Mouse (Mus musculus) granulocyte monocyte progenitor cell, adult 5-6 weeks (primary cell): ENCODE measurements at regions not wholly inside any gene's neighbourhood (a gene's known extent, or its start where the extent isn't known, plus 50 kb on each side); places are given as distances from the start of the nearest gene placed in this dataset.

ENCODE experiments used
- ATAC-seq: replicated peaks from 2 replicates; pipeline ENCODE4 v1.8.0; 2016; ENCODE audit warnings: mild to moderate bottlenecking, moderate TSS enrichment, inconsistent platforms; ENCODE audit not compliant: poor library complexity, severe bottlenecking

GRCm38 (mm10) chr1:186182498-186183203, 65.5 kb upstream of the Lyplal1 start:
- ATAC-seq, result no peak

GRCm38 (mm10) chr1:186177019-186177418, 59.9 kb upstream of the Lyplal1 start:
- ATAC-seq, result no peak

- no peak for ATAC-seq
Measured at GRCm38 (mm10) chr1:186173472-186174014, 56.4 kb upstream of the Lyplal1 start.

- ATAC-seq, result no peak
Measured at GRCm38 (mm10) chr1:186171691-186172090, 54.6 kb upstream of the Lyplal1 start.
